Mouse (Mus musculus): Measurements from ENCODE around the gene Trip4. TPM values are rescaled to one million over a fixed set of nuclear protein-coding genes. Genes with fewer than 3 reads are reported as not detected.

Trip4 gene
- polyA plus RNA-seq, 1 experiment from 2014 or later: 13.1 TPM

- Histone ChIP-seq H3K36me3 (ENCODE audit: control insufficient read depth, insufficient read depth) (no peaks in the 10 kb centered on the region), H3K4me1 (replicated peaks; ENCODE audit: control insufficient read depth, insufficient read depth, low read length) (peaks cover 5% of the 10 kb centered on the region; the same call in 1 of the 2 replicates), H3K4me2 (replicated peaks; ENCODE audit: low read depth) (peak overlapping the region; percentile 76), H3K27ac (ENCODE audit: low read depth, low read length) (peak overlapping the region; percentile 99), H3K27me3 (replicated peaks; ENCODE audit: control insufficient read depth, insufficient read depth, low read length) (no peaks in the 10 kb centered on the region), H3K4me3 (ENCODE audit: low read depth, low read length) (peak overlapping the region; percentile 90), H3K9me3 (ENCODE audit: control insufficient read depth) (no peaks in the 10 kb centered on the region), H3K9ac (ENCODE audit: low read depth, low read length) (peak overlapping the region; percentile 91)
- WGBS: under 1% methylated on average over 29 of the region's 31 CpGs
- TF ChIP-seq CTCF (IDR thresholded peaks at IDR 0.05; ENCODE audit: low read depth): peak; percentile 12; the same call in 1 of the 2 replicates
- ATAC-seq: peak; percentile 28
Observed at GRCm38 (mm10) chr9:65826588-65827343, 81.8 kb downstream of the Trip4 start.

GRCm38 (mm10) chr9:65826226-65826587, 82.4 kb downstream of the Trip4 start:
- 0% methylated on average over 4 of the region's 4 CpGs for WGBS
- Histone ChIP-seq H3K27me3 (replicated peaks; ENCODE audit: control insufficient read depth, insufficient read depth, low read length) (no peaks in the 10 kb centered on the region), H3K36me3 (ENCODE audit: control insufficient read depth, insufficient read depth) (no peaks in the 10 kb centered on the region), H3K4me2 (replicated peaks; ENCODE audit: low read depth) (peak overlapping the region; percentile 76), H3K27ac (ENCODE audit: low read depth, low read length) (peak overlapping the region; percentile 99), H3K4me3 (ENCODE audit: low read depth, low read length) (peak overlapping the region; percentile 90), H3K4me1 (replicated peaks; ENCODE audit: control insufficient read depth, insufficient read depth, low read length) (peaks cover 5% of the 10 kb centered on the region; the same call in 1 of the 2 replicates), H3K9me3 (ENCODE audit: control insufficient read depth) (no peaks in the 10 kb centered on the region), H3K9ac (ENCODE audit: low read depth, low read length) (0 out of 2 replicates have a peak overlapping the region, but pooled peaks have one; percentile 91)
- ATAC-seq: no peak
- no peak for TF ChIP-seq CTCF (IDR thresholded peaks at IDR 0.05; ENCODE audit: low read depth)

- no peak for ATAC-seq
- TF ChIP-seq CTCF (IDR thresholded peaks at IDR 0.05; ENCODE audit: low read depth): no peak
- WGBS: 35% methylated on average over 10 of the region's 10 CpGs
- Histone ChIP-seq H3K4me3 (ENCODE audit: low read depth, low read length) (peak overlapping the region; percentile 3; the same call in 1 of the 2 replicates), H3K27ac (ENCODE audit: low read depth, low read length) (peak overlapping the region; percentile 50; the same call in 1 of the 2 replicates), H3K9me3 (ENCODE audit: control insufficient read depth) (no peaks in the 10 kb centered on the region), H3K9ac (ENCODE audit: low read depth, low read length) (no peak overlapping the region), H3K27me3 (replicated peaks; ENCODE audit: control insufficient read depth, insufficient read depth, low read length) (no peaks in the 10 kb centered on the region), H3K4me2 (replicated peaks; ENCODE audit: low read depth) (peak overlapping the region; percentile 50), H3K36me3 (ENCODE audit: control insufficient read depth, insufficient read depth) (no peaks in the 10 kb centered on the region), H3K4me1 (replicated peaks; ENCODE audit: control insufficient read depth, insufficient read depth, low read length) (peaks cover 5% of the 10 kb centered on the region; the same call in 1 of the 2 replicates)
Observed at GRCm38 (mm10) chr9:65823716-65824462, 84.7 kb downstream of the Trip4 start.

GRCm38 (mm10) chr9:65822011-65822410, 86.6 kb downstream of the Trip4 start:
- Histone ChIP-seq H3K27me3 (replicated peaks; ENCODE audit: control insufficient read depth, insufficient read depth, low read length) (no peaks in the 10 kb centered on the region), H3K4me2 (replicated peaks; ENCODE audit: low read depth) (no peak overlapping the region), H3K9me3 (ENCODE audit: control insufficient read depth) (no peaks in the 10 kb centered on the region)

GRCm38 (mm10) chr9:65820301-65820700, 88.3 kb downstream of the Trip4 start:
- Histone ChIP-seq H3K4me2 (replicated peaks; ENCODE audit: low read depth) (no peak overlapping the region), H3K4me3 (ENCODE audit: low read depth, low read length) (no peak overlapping the region), H3K27ac (ENCODE audit: low read depth, low read length) (no peak overlapping the region), H3K36me3 (ENCODE audit: control insufficient read depth, insufficient read depth) (no peaks in the 10 kb centered on the region; the same call in 1 of the 2 replicates), H3K9me3 (ENCODE audit: control insufficient read depth) (no peaks in the 10 kb centered on the region), H3K9ac (ENCODE audit: low read depth, low read length) (no peak overlapping the region), H3K4me1 (replicated peaks; ENCODE audit: control insufficient read depth, insufficient read depth, low read length) (no peaks in the 10 kb centered on the region), H3K27me3 (replicated peaks; ENCODE audit: control insufficient read depth, insufficient read depth, low read length) (no peaks in the 10 kb centered on the region)
- ATAC-seq: no peak
- TF ChIP-seq CTCF (IDR thresholded peaks at IDR 0.05; ENCODE audit: low read depth): no peak
- 71% methylated on average over 2 of the region's 2 CpGs for WGBS

More at GRCm38 (mm10) chr9:65822011-65822410, 86.6 kb downstream of the Trip4 start:
- no peak overlapping the region for H3K27ac ChIP-seq (ENCODE audit: low read depth, low read length)
- H3K4me3 ChIP-seq (ENCODE audit: low read depth, low read length): no peak overlapping the region
- no peak for ATAC-seq
- 81% methylated on average over 4 of the region's 4 CpGs for WGBS
- TF ChIP-seq CTCF (IDR thresholded peaks at IDR 0.05; ENCODE audit: low read depth): no peak
- H3K36me3 ChIP-seq (ENCODE audit: control insufficient read depth, insufficient read depth): no peaks in the 10 kb centered on the region
- peaks cover 5% of the 10 kb centered on the region; the same call in 1 of the 2 replicates for H3K4me1 ChIP-seq (replicated peaks; ENCODE audit: control insufficient read depth, insufficient read depth, low read length)
- no peak overlapping the region for H3K9ac ChIP-seq (ENCODE audit: low read depth, low read length)

GRCm38 (mm10) chr9:65818402-65818801, 90.2 kb downstream of the Trip4 start:
- no peak for ATAC-seq
- 86% methylated on average over 2 of the region's 2 CpGs for WGBS
- H3K27me3 ChIP-seq (replicated peaks; ENCODE audit: control insufficient read depth, insufficient read depth, low read length): no peaks in the 10 kb centered on the region

More at GRCm38 (mm10) chr9:65818402-65818801, 90.2 kb downstream of the Trip4 start:
- Histone ChIP-seq H3K36me3 (ENCODE audit: control insufficient read depth, insufficient read depth) (no peaks in the 10 kb centered on the region; the same call in 1 of the 2 replicates), H3K4me2 (replicated peaks; ENCODE audit: low read depth) (no peak overlapping the region), H3K4me1 (replicated peaks; ENCODE audit: control insufficient read depth, insufficient read depth, low read length) (no peaks in the 10 kb centered on the region), H3K9ac (ENCODE audit: low read depth, low read length) (no peak overlapping the region), H3K4me3 (ENCODE audit: low read depth, low read length) (no peak overlapping the region), H3K27ac (ENCODE audit: low read depth, low read length) (no peak overlapping the region), H3K9me3 (ENCODE audit: control insufficient read depth) (no peaks in the 10 kb centered on the region)
- no peak for TF ChIP-seq CTCF (IDR thresholded peaks at IDR 0.05; ENCODE audit: low read depth)

Measured in intestine, postnatal 0 days (tissue).